Mouse (Mus musculus) testis, adult 2 months (tissue): ENCODE measurements around the gene Cib1. TPM values are rescaled to one million over a fixed set of nuclear protein-coding genes. Genes with fewer than 3 reads are reported as not detected.

ENCODE experiments used
- H3K27ac ChIP-seq: fragments of 200-500 bp; 2 replicates; pipeline ENCODE4 v1.5.1; 2012; ENCODE audit warnings: low read depth, low read length; ENCODE audit not compliant: control insufficient read depth, insufficient read depth
- H3K27me3 ChIP-seq: fragments of 200-500 bp; 2 replicates; pipeline ENCODE4 v1.6.1; 2012; ENCODE audit warnings: mild to moderate bottlenecking, low read length, moderate library complexity; ENCODE audit not compliant: control insufficient read depth, insufficient read depth
- H3K36me3 ChIP-seq: fragments of 200-500 bp; 2 replicates; pipeline ENCODE4 v1.6.1; 2012; ENCODE audit warnings: mild to moderate bottlenecking, low read length; ENCODE audit not compliant: control insufficient read depth, insufficient read depth
- H3K4me1 ChIP-seq: fragments of 200-500 bp; 2 replicates; pipeline ENCODE4 v1.6.1; 2012; ENCODE audit warnings: low read length; ENCODE audit not compliant: control insufficient read depth, insufficient read depth
- H3K4me3 ChIP-seq: fragments of 200-500 bp; 2 replicates; pipeline ENCODE4 v1.5.1; 2012; ENCODE audit warnings: low read depth, mild to moderate bottlenecking, low read length, moderate library complexity, mixed read lengths; ENCODE audit not compliant: control insufficient read depth
- CTCF ChIP-seq: fragments of 200-500 bp; IDR thresholded peaks from 2 replicates; pipeline ENCODE4 v1.5.1; 2012; ENCODE audit warnings: low read depth, mild to moderate bottlenecking, inconsistent platforms, low read length, moderate library complexity; ENCODE audit not compliant: control insufficient read depth, insufficient read depth, insufficient replicate concordance
- POLR2A ChIP-seq: fragments of 200-500 bp; IDR thresholded peaks from 2 replicates; pipeline ENCODE4 v1.6.1; 2012; ENCODE audit warnings: low read depth, mild to moderate bottlenecking, inconsistent platforms, low read length, moderate library complexity; ENCODE audit not compliant: control insufficient read depth
- polyA plus RNA-seq: library from polyadenylated mRNA; depleted of rRNA; stranded (reverse); fragments of >200 nt; gene quantifications from 2 replicates; pipeline ENCODE4 v1.2.3, GENCODE M21; 2012

The Cib1 gene
- polyA plus RNA-seq, 1 experiment, result 411 TPM

DNA sequence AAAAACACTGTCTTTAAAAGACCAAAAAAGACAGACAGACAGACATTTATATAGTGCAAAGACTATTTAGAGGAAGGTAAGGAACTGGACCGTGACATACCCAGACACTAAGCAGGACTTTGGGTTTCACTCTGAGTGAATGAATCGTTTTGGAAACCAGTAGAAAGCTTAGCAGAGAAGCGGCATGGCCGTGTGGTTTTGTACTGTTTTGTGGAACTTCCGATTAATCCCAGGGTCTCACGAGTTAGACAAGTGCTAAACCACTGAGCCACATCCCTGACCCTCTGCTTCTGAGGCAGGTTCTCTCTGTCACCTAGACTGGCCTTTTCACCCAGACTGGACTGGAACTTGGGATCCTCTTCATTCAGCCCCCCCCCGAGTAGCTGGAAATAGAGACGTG is 18.2 kb downstream of the Cib1 start:
- Histone ChIP-seq H3K36me3 (no peaks in the 10 kb centered on the region; the same call in 1 of the 2 replicates), H3K4me1 (no peaks in the 10 kb centered on the region), H3K27me3 (no peaks in the 10 kb centered on the region), H3K27ac (no peak overlapping the region), H3K4me3 (no peak overlapping the region)
- no peak for TF ChIP-seq POLR2A
- TF ChIP-seq CTCF, result no peak

DNA sequence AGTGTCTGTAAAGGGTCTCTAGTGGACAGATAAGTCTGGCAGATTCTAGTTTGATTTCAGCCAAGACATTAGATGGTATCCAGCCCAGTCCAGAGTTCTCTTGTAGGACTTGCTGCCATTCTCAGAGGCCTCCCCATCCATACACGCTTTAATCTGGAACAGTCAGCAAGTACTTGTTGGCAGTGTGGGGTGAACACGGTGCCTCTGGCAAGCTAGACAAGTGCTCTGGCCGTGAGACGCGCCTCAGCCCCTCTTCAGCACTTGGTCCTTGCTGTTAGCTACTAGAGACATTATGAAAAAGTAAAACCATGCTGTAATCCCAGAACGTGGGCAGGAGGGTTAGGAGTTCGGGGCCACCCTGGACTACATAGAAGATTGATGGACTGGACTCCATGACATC is 19.0 kb downstream of the Cib1 start:
- H3K27me3 ChIP-seq, result no peaks in the 10 kb centered on the region
- H3K4me3 ChIP-seq, result no peak overlapping the region
- no peaks in the 10 kb centered on the region; the same call in 1 of the 2 replicates for H3K36me3 ChIP-seq
- TF ChIP-seq POLR2A (no peak), CTCF (no peak)
- H3K4me1 ChIP-seq, result peaks cover 2% of the 10 kb centered on the region; the same call in 1 of the 2 replicates
- H3K27ac ChIP-seq, result no peak overlapping the region

DNA sequence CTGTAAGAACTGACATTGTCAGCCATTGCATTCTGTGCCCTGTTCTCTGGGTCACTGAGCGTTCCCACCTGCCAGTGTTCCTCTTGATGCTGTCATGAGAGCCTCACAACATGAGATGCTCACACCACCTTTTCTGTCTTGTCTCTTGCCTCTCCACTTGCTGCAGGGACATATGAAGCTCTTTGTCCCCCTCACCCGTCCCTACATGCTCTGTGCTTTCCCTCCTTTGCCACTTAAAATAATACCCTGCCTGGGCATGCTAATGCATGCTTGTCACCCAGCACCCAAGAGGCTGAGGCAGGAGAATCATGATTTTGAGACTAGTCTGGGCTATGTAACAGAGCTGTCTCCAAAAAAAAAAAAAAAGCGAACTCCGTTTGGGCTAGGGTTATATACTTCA is 21.6 kb downstream of the Cib1 start:
- Histone ChIP-seq H3K4me3 (no peak overlapping the region), H3K4me1 (peaks cover 12% of the 10 kb centered on the region), H3K36me3 (no peaks in the 10 kb centered on the region), H3K27ac (no peak overlapping the region), H3K27me3 (no peaks in the 10 kb centered on the region)
- TF ChIP-seq CTCF (no peak), POLR2A (no peak)

DNA sequence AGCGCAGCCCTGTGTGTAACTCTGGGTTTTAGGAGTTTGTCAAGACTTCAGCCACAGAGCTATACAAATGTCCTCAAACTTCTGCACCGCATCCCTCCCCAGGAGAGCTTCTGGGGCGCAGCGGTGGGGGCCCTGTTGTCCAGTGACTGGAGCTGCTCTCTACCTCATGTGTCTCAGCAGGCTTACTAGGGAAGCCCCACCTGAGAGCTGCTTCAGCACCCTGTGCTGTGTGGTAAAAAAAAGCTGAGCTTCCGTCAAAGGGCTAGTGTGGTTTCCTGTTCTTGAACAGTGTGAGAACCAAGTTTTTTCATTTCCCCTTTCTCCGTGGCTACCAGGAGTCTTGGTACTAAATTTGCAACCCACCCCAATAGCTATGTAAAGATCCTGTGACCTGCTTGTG is 22.9 kb downstream of the Cib1 start:
- H3K4me3 ChIP-seq, result no peak overlapping the region
- no peaks in the 10 kb centered on the region for H3K36me3 ChIP-seq
- peaks cover 12% of the 10 kb centered on the region for H3K4me1 ChIP-seq
- no peak overlapping the region for H3K27ac ChIP-seq
- H3K27me3 ChIP-seq, result no peaks in the 10 kb centered on the region
- TF ChIP-seq CTCF (no peak), POLR2A (no peak)

DNA sequence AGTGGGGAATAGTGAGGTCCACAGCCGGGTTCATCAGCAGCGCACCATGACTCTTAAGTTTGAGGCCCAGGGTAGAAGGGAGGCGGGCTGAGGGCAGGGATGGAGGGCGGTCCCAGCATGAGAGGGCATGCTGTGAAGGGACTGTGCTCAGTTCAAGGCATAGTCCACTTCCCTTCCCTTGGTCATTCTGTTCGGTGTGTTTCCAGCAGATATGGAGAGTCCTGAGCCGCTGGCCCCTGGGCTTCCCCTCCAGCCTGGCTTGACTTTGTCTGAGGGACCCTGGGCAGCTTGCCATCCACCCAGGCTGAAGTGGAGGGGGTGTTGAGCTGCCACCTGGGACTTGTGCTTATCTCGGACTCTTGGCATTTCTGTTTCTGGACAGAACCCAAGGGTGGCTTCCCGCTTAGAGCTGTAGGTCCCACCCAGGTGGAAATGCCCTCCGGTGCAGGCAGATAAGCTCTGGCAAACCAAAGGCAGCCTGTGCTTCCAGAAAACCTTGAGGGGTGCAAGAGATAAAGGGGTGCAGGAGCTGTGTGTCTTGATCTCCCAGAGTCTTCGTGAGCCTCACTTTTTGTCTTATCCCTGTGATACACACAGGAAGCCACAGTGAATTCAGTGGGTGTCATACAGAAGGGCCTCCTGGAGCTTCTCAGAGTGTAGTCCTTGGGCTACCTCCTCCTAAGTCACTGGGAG is 23.7 kb downstream of the Cib1 start:
- H3K4me3 ChIP-seq, result no peak overlapping the region
- H3K27ac ChIP-seq, result no peak overlapping the region
- H3K36me3 ChIP-seq, result no peaks in the 10 kb centered on the region
- peaks cover 12% of the 10 kb centered on the region for H3K4me1 ChIP-seq
- no peaks in the 10 kb centered on the region for H3K27me3 ChIP-seq
- TF ChIP-seq CTCF (no peak), POLR2A (no peak)

DNA sequence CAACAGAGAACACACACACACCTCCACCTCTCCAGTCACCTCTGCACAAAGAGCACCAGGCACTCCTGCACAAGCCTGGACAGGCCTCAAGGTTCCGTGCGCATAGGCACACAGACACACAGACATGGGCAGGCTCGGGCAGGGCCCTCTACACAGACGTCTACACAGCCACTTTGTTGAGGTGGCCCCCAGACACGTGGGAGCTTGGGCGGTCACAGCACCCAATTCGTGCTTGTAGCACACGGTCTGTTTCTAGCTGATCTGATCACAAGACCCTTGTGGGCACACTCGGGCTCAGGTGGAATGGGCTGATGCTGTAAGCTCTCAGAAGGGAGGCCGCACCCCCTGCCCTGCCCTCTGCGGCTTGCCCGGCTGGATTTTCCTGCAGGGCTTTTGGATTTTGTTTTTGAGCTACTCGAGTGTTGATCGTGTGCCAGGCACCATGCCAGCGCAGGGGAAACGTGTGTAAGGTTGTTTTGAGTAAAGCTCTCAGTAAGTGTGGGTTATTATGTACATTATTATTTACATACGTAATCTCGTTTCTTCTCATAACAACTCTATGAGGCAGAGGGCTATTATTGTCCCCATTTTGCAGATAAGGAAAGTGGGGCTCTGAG is 24.5 kb downstream of the Cib1 start:
- Histone ChIP-seq H3K4me3 (no peak overlapping the region), H3K36me3 (no peaks in the 10 kb centered on the region), H3K27ac (no peak overlapping the region), H3K4me1 (peaks cover 12% of the 10 kb centered on the region), H3K27me3 (no peaks in the 10 kb centered on the region)
- TF ChIP-seq POLR2A, result no peak
- no peak for TF ChIP-seq CTCF

DNA sequence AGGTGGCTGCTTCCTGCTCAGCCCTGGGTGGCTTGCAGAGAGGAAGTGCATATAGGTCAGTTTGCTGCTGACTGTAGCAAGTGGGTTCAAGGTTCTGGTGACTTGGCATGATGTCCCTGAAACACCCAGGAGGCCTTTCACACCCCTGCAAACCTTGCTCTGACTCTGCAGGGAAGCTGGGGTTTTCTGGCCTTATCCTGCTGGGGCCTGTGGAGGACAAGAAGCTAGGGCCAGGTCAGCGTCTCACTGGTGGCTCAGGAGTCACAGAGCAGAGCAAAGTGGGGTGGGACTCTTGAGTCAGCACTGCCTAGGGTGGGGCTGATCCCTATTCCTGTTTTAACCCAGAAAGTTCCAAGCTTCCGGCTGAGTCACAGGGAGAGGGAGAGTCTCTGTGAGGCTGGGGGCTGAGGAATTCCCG is 25.3 kb downstream of the Cib1 start:
- Histone ChIP-seq H3K27me3 (no peaks in the 10 kb centered on the region), H3K27ac (no peak overlapping the region), H3K36me3 (no peaks in the 10 kb centered on the region), H3K4me3 (no peak overlapping the region), H3K4me1 (peaks cover 12% of the 10 kb centered on the region)
- TF ChIP-seq POLR2A, result no peak
